Mouse (Mus musculus): ENCODE measurements around the gene Dock4. TPM values are rescaled to one million over a fixed set of nuclear protein-coding genes. Genes with fewer than 3 reads are reported as not detected.

Gene Dock4
- polyA plus RNA-seq, 1 experiment: 4.1 TPM

GRCm38 (mm10) chr12:40508416-40508815, 62.7 kb downstream of the Dock4 start:
- DNase-seq (ENCODE audit: low spot score): no peak

GRCm38 (mm10) chr12:40511643-40512369, 66.1 kb downstream of the Dock4 start:
- DNase-seq (ENCODE audit: low spot score): no peak

GRCm38 (mm10) chr12:40512370-40512693, 66.6 kb downstream of the Dock4 start:
- DNase-seq (ENCODE audit: low spot score): no peak

- no peak for DNase-seq (ENCODE audit: low spot score)
Observed at GRCm38 (mm10) chr12:40512994-40513393, 67.2 kb downstream of the Dock4 start.

- no peak for DNase-seq (ENCODE audit: low spot score)
Observed at GRCm38 (mm10) chr12:40514021-40514420, 68.3 kb downstream of the Dock4 start.

- no peak for DNase-seq (ENCODE audit: low spot score)
Observed at GRCm38 (mm10) chr12:40522468-40522867, 76.7 kb downstream of the Dock4 start.

GRCm38 (mm10) chr12:40523020-40523419, 77.3 kb downstream of the Dock4 start:
- DNase-seq (ENCODE audit: low spot score): no peak

GRCm38 (mm10) chr12:40525045-40525444, 79.3 kb downstream of the Dock4 start:
- DNase-seq (ENCODE audit: low spot score): no peak

GRCm38 (mm10) chr12:40535655-40536618, 90.2 kb downstream of the Dock4 start:
- DNase-seq (ENCODE audit: low spot score): no peak

GRCm38 (mm10) chr12:40537826-40538225, 92.1 kb downstream of the Dock4 start:
- no peak for DNase-seq (ENCODE audit: low spot score)

GRCm38 (mm10) chr12:40538318-40538717, 92.6 kb downstream of the Dock4 start:
- DNase-seq (ENCODE audit: low spot score): no peak

GRCm38 (mm10) chr12:40538780-40539179, 93.0 kb downstream of the Dock4 start:
- DNase-seq (ENCODE audit: low spot score): no peak

- DNase-seq (ENCODE audit: low spot score): no peak
Observed at GRCm38 (mm10) chr12:40544273-40544672, 98.5 kb downstream of the Dock4 start.

- DNase-seq (ENCODE audit: low spot score): no peak
Observed at GRCm38 (mm10) chr12:40546827-40547226, 101.1 kb downstream of the Dock4 start.

GRCm38 (mm10) chr12:40551317-40551716, 105.6 kb downstream of the Dock4 start:
- DNase-seq (ENCODE audit: low spot score): no peak

GRCm38 (mm10) chr12:40552201-40552600, 106.4 kb downstream of the Dock4 start:
- DNase-seq (ENCODE audit: low spot score): no peak

- DNase-seq (ENCODE audit: low spot score): no peak
Observed at GRCm38 (mm10) chr12:40553929-40554328, 108.2 kb downstream of the Dock4 start.

- no peak for DNase-seq (ENCODE audit: low spot score)
Observed at GRCm38 (mm10) chr12:40554941-40555511, 109.3 kb downstream of the Dock4 start.

- DNase-seq (ENCODE audit: low spot score): no peak
Observed at GRCm38 (mm10) chr12:40558600-40558999, 112.8 kb downstream of the Dock4 start.

- DNase-seq (ENCODE audit: low spot score): no peak
Observed at GRCm38 (mm10) chr12:40559103-40559502, 113.4 kb downstream of the Dock4 start.

- no peak for DNase-seq (ENCODE audit: low spot score)
Observed at GRCm38 (mm10) chr12:40563703-40564102, 118.0 kb downstream of the Dock4 start.

- DNase-seq (ENCODE audit: low spot score): no peak
Observed at GRCm38 (mm10) chr12:40564261-40564660, 118.5 kb downstream of the Dock4 start.

All from urinary bladder, adult 2 months (tissue).